Mouse (Mus musculus): ENCODE results near the gene Trim3. TPM values are rescaled to one million over a fixed set of nuclear protein-coding genes. Genes with fewer than 3 reads are reported as not detected.

Gene Trim3
- polyA plus RNA-seq, 1 experiment from 2014 or later = 3.7 TPM

DNA sequence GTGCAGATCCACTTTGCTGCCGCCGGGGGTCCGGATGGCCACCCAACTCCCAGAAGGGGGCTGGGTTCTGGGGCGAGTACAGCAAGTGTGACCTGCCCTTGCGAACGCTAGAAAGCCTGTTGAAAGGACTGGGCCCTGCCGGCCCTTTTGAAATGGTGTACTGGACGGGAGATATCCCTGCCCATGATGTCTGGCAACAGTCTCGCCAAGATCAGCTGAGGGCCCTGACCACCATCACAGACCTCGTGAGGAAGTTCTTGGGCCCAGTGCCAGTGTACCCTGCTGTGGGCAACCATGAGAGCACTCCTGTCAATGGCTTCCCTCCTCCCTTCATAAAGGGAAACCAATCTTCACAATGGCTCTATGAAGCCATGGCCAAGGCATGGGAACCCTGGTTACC lies 77.8 kb downstream of the Trim3 start:
- 75% methylated on average over 10 of the region's 10 CpGs for WGBS (ENCODE audit: insufficient replicate concordance)

More for the DNA sequence above, 77.8 kb downstream of the Trim3 start:
- Histone ChIP-seq H3K9me3 (replicated peaks) (no peaks in the 10 kb centered on the region), H3K9ac (peak overlapping the region; percentile 87), H3K4me1 (replicated peaks) (peaks cover 33% of the 10 kb centered on the region), H3K4me3 (replicated peaks) (peak overlapping the region; percentile 68), H3K36me3 (peaks cover 27% of the 10 kb centered on the region), H3K27ac (no peak overlapping the region), H3K27me3 (no peaks in the 10 kb centered on the region), H3K4me2 (peak overlapping the region; percentile 93)
- no peak for DNase-seq
- no peak for ATAC-seq (ENCODE audit: low read depth)

Other genes starting within 250 kb of the Trim3 start
- 11.6 and 12.7 TPM in 2 replicates for gene Fam160a2, start 233.5 kb downstream of the Trim3 start, polyA plus RNA-seq (2015; fragmentation: Nextera tagmentation; extraction: Ambion mirVana)
- gene Cnga4, start 229.0 kb downstream of the Trim3 start, polyA plus RNA-seq (2015; fragmentation: Nextera tagmentation; extraction: Ambion mirVana) = not detected in 2 replicates
- not detected in 2 replicates for gene Cckbr, start 207.8 kb downstream of the Trim3 start, polyA plus RNA-seq (2015; fragmentation: Nextera tagmentation; extraction: Ambion mirVana)
- gene Cavin3, start 151.3 kb downstream of the Trim3 start, polyA plus RNA-seq (2015; fragmentation: Nextera tagmentation; extraction: Ambion mirVana) = 5.5 and 6.9 TPM in 2 replicates
- gene Smpd1, start 79.2 kb downstream of the Trim3 start, polyA plus RNA-seq (2015; fragmentation: Nextera tagmentation; extraction: Ambion mirVana) = 22.8 and 25.6 TPM in 2 replicates
- gene Apbb1, start 51.9 kb downstream of the Trim3 start, polyA plus RNA-seq (2015; fragmentation: Nextera tagmentation; extraction: Ambion mirVana) = 4.1 TPM in 2 replicates
- 144 and 154 TPM in 2 replicates for gene Hpx, start 33.4 kb downstream of the Trim3 start, polyA plus RNA-seq (2015; fragmentation: Nextera tagmentation; extraction: Ambion mirVana)
- gene Timm10b, start 6.5 kb upstream of the Trim3 start, polyA plus RNA-seq (2015; fragmentation: Nextera tagmentation; extraction: Ambion mirVana) = 131 and 135 TPM in 2 replicates
- 15.7 and 19.7 TPM in 2 replicates for gene Arfip2, start 6.8 kb upstream of the Trim3 start, polyA plus RNA-seq (2015; fragmentation: Nextera tagmentation; extraction: Ambion mirVana)
- 6.2 and 34.2 TPM in 2 replicates for gene Gm45799, start 7.0 kb upstream of the Trim3 start, polyA plus RNA-seq (2015; fragmentation: Nextera tagmentation; extraction: Ambion mirVana)
- gene Dnhd1, start 17.3 kb upstream of the Trim3 start, polyA plus RNA-seq (2015; fragmentation: Nextera tagmentation; extraction: Ambion mirVana) = 0.06 and 0.12 TPM in 2 replicates
- 125 and 138 TPM in 2 replicates for gene Ilk, start 103.0 kb upstream of the Trim3 start, polyA plus RNA-seq (2015; fragmentation: Nextera tagmentation; extraction: Ambion mirVana)
- 25.2 and 27.4 TPM in 2 replicates for gene Rrp8, start 103.8 kb upstream of the Trim3 start, polyA plus RNA-seq (2015; fragmentation: Nextera tagmentation; extraction: Ambion mirVana)
- 130 and 158 TPM in 2 replicates for gene Taf10, start 110.8 kb upstream of the Trim3 start, polyA plus RNA-seq (2015; fragmentation: Nextera tagmentation; extraction: Ambion mirVana)
- gene Tpp1, start 118.7 kb upstream of the Trim3 start, polyA plus RNA-seq (2015; fragmentation: Nextera tagmentation; extraction: Ambion mirVana) = 51.2 and 63.6 TPM in 2 replicates
- gene Dchs1, start 154.1 kb upstream of the Trim3 start, polyA plus RNA-seq (2015; fragmentation: Nextera tagmentation; extraction: Ambion mirVana) = 0.73 and 0.74 TPM in 2 replicates
- 302 and 319 TPM in 2 replicates for gene Mrpl17, start 177.5 kb upstream of the Trim3 start, polyA plus RNA-seq (2015; fragmentation: Nextera tagmentation; extraction: Ambion mirVana)